Mouse (Mus musculus): ENCODE data around the gene Smagp. TPM values are rescaled to one million over a fixed set of nuclear protein-coding genes. Genes with fewer than 3 reads are reported as not detected.
"Not testable (repeated sequence)": the region's sequence is repeated elsewhere in the genome, so short reads cannot be mapped to it uniquely, and the experiment has no call there.

Gene Smagp
- polyA plus RNA-seq, 1 experiment: 3.7 TPM

DNA sequence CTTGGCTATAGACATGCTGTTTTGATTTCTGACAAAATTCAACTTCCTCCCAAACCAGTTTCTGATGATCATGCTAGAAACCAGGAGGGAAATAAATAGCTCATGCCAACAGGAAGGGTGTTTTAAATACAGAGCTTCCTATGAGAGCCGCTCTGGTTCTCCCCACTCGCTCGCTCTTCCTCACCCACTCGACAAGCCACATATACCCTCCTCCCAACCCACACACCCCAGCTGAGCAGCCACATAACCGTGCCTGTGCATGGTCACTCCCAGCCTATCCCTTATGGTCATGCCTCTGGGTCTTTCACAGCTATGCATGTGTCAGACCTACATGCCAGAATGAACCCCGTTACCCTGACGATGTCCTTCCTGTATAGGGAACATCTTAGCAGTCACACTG lies 14.6 kb downstream of the Smagp start:
- TF ChIP-seq POLR2A (IDR thresholded peaks at IDR 0.05; ENCODE audit: borderline replicate concordance, insufficient read depth, low read length) (no peak), CTCF (IDR thresholded peaks at IDR 0.05; ENCODE audit: borderline replicate concordance, insufficient read depth, low read depth, low read length) (no peak)
- no peak overlapping the region for H3K27ac ChIP-seq (ENCODE audit: insufficient read depth, low read length)
- H3K4me1 ChIP-seq (ENCODE audit: control insufficient read depth, insufficient read depth, low read length): no peaks in the 10 kb centered on the region
- no peak for DNase-seq
- WGBS: 78% methylated on average over 7 of the region's 7 CpGs
- H3K4me3 ChIP-seq (replicated peaks; ENCODE audit: insufficient read depth, low read depth, low read length): no peak overlapping the region
- no peaks in the 10 kb centered on the region for H3K27me3 ChIP-seq (ENCODE audit: control insufficient read depth, insufficient read depth, low read length)

DNA sequence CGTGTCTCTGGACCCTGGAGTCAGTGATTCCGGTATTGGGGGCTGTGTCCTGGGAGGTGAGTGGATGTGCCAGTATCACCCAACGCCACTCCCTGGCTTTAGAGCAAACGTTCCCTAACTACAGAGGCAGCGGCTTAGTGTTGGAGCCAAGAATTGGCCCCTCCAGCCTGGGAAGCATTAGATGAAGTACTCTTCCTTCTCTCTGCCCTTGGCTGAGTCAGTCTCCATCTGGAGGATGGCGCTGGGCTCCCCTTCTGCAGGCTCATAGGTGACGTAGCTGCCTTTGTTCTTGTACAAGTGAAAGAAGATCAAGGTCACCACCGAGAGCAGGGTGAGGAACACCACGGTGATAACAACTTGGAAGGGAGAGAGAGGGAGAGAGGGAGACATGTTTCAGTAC lies 15.1 kb downstream of the Smagp start:
- WGBS: 57% methylated on average over 9 of the region's 9 CpGs
- not testable (repeated sequence) for H3K27me3 ChIP-seq (ENCODE audit: control insufficient read depth, insufficient read depth, low read length); H3K4me3 ChIP-seq (replicated peaks; ENCODE audit: insufficient read depth, low read depth, low read length); H3K4me1 ChIP-seq (ENCODE audit: control insufficient read depth, insufficient read depth, low read length); H3K27ac ChIP-seq (ENCODE audit: insufficient read depth, low read length); DNase-seq

DNA sequence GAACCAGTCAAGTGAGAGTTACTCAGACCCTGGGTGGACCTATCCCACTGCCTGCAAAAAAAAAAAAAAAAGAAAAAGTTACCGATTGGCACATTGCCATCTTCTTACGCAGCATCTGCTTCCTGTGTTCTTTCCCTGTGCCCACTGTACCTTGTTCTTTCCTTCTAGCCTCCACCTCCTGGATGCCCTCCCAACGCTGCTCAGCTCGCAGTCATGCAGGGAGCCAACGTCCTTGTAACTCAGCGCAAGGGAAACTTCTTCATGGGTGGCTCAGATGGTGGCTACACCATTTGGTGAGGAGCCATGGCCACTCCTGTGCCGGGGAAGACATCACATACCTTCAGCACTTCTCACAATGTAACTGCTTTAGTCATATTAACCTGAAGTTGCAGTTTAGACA lies 17.5 kb downstream of the Smagp start:
- TF ChIP-seq CTCF (IDR thresholded peaks at IDR 0.05; ENCODE audit: borderline replicate concordance, insufficient read depth, low read depth, low read length) (no peak), POLR2A (IDR thresholded peaks at IDR 0.05; ENCODE audit: borderline replicate concordance, insufficient read depth, low read length) (no peak)
- H3K4me1 ChIP-seq (ENCODE audit: control insufficient read depth, insufficient read depth, low read length): no peaks in the 10 kb centered on the region
- no peaks in the 10 kb centered on the region for H3K27me3 ChIP-seq (ENCODE audit: control insufficient read depth, insufficient read depth, low read length)
- no peak overlapping the region for H3K4me3 ChIP-seq (replicated peaks; ENCODE audit: insufficient read depth, low read depth, low read length)
- WGBS: 58% methylated on average over 7 of the region's 7 CpGs
- no peak for DNase-seq
- H3K27ac ChIP-seq (ENCODE audit: insufficient read depth, low read length): no peak overlapping the region

DNA sequence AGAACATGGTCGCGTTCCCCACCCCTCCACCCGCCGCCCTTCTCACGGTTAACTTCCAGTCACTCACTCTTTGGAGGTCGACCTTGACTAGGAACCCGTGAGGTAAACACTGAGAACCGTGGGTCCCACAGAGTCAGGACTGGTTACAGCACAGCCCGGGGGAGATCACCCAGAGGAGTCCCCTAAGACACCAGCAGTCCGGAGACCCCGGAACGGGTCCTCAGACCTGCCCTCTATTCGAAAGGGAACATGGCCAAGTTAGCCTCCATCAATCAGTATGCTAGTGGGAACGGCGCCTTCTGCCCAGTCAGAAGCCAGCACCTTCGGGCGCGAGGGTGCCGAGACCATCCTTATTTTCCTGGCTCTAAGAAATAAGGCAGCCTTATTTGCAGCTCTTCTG lies 20.5 kb downstream of the Smagp start:
- under 1% methylated on average over 19 of the region's 19 CpGs for WGBS
- no peaks in the 10 kb centered on the region for H3K27me3 ChIP-seq (ENCODE audit: control insufficient read depth, insufficient read depth, low read length)
- no peak for TF ChIP-seq POLR2A (IDR thresholded peaks at IDR 0.05; ENCODE audit: borderline replicate concordance, insufficient read depth, low read length)
- no peak for TF ChIP-seq CTCF (IDR thresholded peaks at IDR 0.05; ENCODE audit: borderline replicate concordance, insufficient read depth, low read depth, low read length)
- no peaks in the 10 kb centered on the region for H3K4me1 ChIP-seq (ENCODE audit: control insufficient read depth, insufficient read depth, low read length)
- DNase-seq: no peak
- peak overlapping the region; percentile 92 for H3K27ac ChIP-seq (ENCODE audit: insufficient read depth, low read length)
- peak overlapping the region; percentile 91 for H3K4me3 ChIP-seq (replicated peaks; ENCODE audit: insufficient read depth, low read depth, low read length)

DNA sequence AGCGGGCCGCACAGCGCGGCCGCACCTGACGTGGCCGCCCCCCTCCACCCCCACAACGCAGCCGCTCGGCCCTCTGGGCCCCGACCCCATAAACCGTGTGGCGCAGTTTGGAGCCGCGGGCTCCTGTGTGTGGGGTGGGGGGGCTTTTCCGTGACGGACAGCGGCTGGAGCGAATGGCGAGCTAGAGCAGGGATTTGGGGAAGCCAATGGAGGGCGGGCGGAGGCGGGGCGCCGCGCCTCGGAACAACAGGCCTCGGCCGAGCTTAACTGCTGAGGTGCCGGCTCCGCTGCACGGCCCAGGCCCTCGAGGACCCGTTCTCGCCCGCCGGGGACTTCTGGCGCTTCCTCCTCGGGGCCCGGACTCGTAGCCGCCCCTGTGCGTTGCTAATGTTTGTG lies 20.9 kb downstream of the Smagp start:
- DNase-seq: peak; percentile 86 to 87
- under 1% methylated on average over 41 of the region's 43 CpGs for WGBS
- peak overlapping the region; percentile 91 for H3K4me3 ChIP-seq (replicated peaks; ENCODE audit: insufficient read depth, low read depth, low read length)

DNA sequence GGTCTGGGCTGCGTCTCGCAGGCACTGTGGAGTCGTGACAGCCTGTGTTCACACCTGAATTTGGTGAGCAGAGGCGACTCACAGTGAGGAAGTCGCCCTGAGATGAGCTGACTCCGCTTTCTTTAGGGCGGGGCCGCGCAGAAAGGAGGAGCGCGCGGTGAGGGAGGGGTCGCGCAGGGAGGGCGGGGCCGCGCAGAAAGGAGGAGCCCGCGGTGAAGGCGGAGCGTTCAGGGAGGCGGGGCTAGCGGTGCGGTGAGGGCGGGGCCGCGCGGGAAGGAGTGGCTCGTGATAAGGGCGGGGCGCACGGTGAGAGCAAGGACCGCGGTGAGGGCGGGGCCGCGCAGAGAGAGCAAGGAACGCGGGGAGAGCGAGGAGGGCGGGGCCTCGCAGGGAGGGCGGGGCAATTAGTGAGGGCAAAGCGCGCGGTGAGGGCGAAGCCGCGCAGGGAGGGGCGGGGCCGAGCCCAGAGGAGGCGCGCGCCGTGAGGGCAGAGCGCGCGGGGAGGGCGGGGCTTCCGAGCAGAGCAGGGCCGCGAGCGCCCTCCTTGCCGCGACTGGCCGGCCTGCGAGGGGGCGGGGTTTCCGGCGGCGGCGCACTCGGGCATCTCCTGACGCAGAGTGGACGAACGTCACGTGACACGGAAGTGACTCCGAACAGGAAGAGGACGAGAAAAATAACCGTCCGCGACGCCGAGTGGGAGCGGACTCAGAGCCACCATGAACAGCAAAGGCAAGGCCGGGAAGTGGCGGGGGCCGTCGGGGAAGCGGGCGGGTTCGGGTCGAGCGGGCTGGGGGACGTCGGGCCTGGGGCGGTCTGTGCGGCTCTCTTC lies 21.5 kb downstream of the Smagp start, which contains the start of gene Dazap2:
Gene Dazap2, plus strand, starts transcription at position 354 of the 829 bp plus-strand sequence.
- TF ChIP-seq CTCF (IDR thresholded peaks at IDR 0.05; ENCODE audit: borderline replicate concordance, insufficient read depth, low read depth, low read length) (no peak), POLR2A (IDR thresholded peaks at IDR 0.05; ENCODE audit: borderline replicate concordance, insufficient read depth, low read length) (peak; percentile 92)
- Histone ChIP-seq H3K27me3 (ENCODE audit: control insufficient read depth, insufficient read depth, low read length) (no peaks in the 10 kb centered on the region), H3K27ac (ENCODE audit: insufficient read depth, low read length) (peak within 1 kb of the TSS; percentile 92), H3K4me1 (ENCODE audit: control insufficient read depth, insufficient read depth, low read length) (no peaks in the 10 kb centered on the region), H3K4me3 (replicated peaks; ENCODE audit: insufficient read depth, low read depth, low read length) (peak within 1 kb of the TSS; percentile 91)
- WGBS: 1% methylated on average over 88 of the region's 99 CpGs
- DNase-seq: peak; percentile 98

More for the DNA sequence above, 20.9 kb downstream of the Smagp start:
- Histone ChIP-seq H3K4me1 (ENCODE audit: control insufficient read depth, insufficient read depth, low read length) (no peaks in the 10 kb centered on the region), H3K27me3 (ENCODE audit: control insufficient read depth, insufficient read depth, low read length) (no peaks in the 10 kb centered on the region), H3K27ac (ENCODE audit: insufficient read depth, low read length) (peak overlapping the region; percentile 92)
- TF ChIP-seq CTCF (IDR thresholded peaks at IDR 0.05; ENCODE audit: borderline replicate concordance, insufficient read depth, low read depth, low read length) (no peak), POLR2A (IDR thresholded peaks at IDR 0.05; ENCODE audit: borderline replicate concordance, insufficient read depth, low read length) (no peak; the same call in 1 of the 2 replicates)

DNA sequence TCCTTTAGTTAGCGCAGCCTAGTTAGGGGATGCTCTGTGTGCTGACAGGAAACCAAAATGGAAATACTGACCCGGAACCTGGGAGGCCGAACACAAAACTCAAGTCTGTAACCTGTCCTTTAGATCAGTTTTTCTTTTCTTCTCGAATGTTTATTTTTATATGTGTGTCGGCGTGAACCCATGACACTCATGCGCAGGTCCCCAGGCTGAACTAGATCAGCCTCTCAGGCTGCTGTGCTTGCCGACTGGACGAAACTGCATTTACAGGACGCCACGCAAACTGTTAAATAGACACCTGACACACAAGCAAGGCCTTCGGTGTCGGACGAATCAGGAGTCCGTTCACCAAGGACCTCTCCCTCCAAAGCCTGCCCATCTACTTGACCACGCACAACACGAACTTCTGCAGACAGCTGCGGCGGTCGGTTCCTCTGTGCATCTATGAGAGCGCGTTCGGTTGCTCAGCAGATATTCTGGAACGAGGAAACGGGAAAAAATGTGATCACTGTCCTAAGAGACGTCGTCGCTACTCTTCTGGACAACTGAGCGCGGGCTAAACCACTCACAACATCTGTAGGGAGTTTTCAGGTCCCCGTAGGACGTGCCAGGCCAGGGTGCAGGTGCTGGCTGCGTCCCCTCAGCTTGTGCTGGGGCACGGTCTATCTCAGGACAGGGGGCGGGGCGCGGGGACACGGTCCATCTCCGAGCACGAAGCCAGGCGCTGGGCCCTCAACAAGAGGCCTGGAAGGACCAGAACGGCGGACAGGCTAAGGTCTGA lies 22.3 kb downstream of the Smagp start:
- peak overlapping the region; percentile 61 for H3K27ac ChIP-seq (ENCODE audit: insufficient read depth, low read length)
- H3K4me3 ChIP-seq (replicated peaks; ENCODE audit: insufficient read depth, low read depth, low read length): peak overlapping the region; percentile 91
- no peak for DNase-seq
- no peaks in the 10 kb centered on the region for H3K4me1 ChIP-seq (ENCODE audit: control insufficient read depth, insufficient read depth, low read length)
- no peaks in the 10 kb centered on the region for H3K27me3 ChIP-seq (ENCODE audit: control insufficient read depth, insufficient read depth, low read length)
- TF ChIP-seq CTCF (IDR thresholded peaks at IDR 0.05; ENCODE audit: borderline replicate concordance, insufficient read depth, low read depth, low read length) (no peak), POLR2A (IDR thresholded peaks at IDR 0.05; ENCODE audit: borderline replicate concordance, insufficient read depth, low read length) (no peak)
- WGBS: 12% methylated on average over 43 of the region's 43 CpGs

Measured in cerebellum, adult 2 months (tissue).